19 mouse cellular contexts compared by ENCODE assay signal in the genomic region with DNA sequence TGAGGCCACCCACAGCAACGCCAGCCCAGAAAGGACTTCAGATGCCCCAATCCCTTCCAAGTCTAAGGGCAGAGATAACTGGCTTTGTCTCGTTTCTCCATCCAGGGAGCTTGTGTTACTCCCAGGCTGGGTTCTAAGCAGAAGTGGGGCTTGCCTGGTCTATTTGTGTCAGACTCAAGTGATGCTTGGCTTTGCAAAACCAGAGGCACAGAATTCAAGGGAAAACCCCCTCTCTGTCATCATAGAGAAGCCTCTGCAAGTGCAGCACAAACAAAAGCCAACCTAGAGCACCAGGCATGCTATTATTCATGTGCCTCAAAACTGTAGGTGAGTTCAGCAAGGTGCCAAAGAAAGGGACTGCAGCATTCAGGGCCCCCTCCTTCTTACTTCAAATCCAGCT.
A peak's percentile ranks its signal among the peaks of the same experiment; 100 is the strongest.
DNase-seq lines count a peak whose midpoint lies in the region; ATAC-seq and TF ChIP-seq lines count a peak whose summit lies in the region.
"Had no signal": no experiment of that assay in that cellular context is flagged by ENCODE, and none has a peak within 500 bp of the region (broad histone marks: within the 10 kb centered on the region; RNA-seq: fewer than 3 reads in every experiment).

No protein-coding gene starts in this region.

- TF ChIP-seq CTCF in midbrain, postnatal 0 days (IDR thresholded peaks at IDR 0.05): no peak
- TF ChIP-seq CTCF in lung, postnatal 0 days (IDR thresholded peaks at IDR 0.05): no peak

- no peak overlapping the region for H3K9ac ChIP-seq in midbrain, postnatal 0 days (replicated peaks; ENCODE audit: low read length, poor library complexity, severe bottlenecking)
- H3K9ac ChIP-seq in midbrain, embryonic 14.5 days (replicated peaks; ENCODE audit: low read length): no peak overlapping the region
- no peak overlapping the region for H3K9ac ChIP-seq in forebrain, embryonic 15.5 days (replicated peaks)
- no peak overlapping the region for H3K9ac ChIP-seq in lung, postnatal 0 days (replicated peaks; ENCODE audit: low read depth)
- H3K9ac ChIP-seq: heart, embryonic 15.5 days; kidney, embryonic 15.5 days; neural tube, embryonic 12.5 days had no signal

- 0 out of 2 replicates have a peak overlapping the region, but pooled peaks have one; percentile 19 for H3K27ac ChIP-seq in heart, embryonic 10.5 days
- 0 out of 2 replicates have a peak overlapping the region, but pooled peaks have one; percentile 1 for H3K27ac ChIP-seq in midbrain, postnatal 0 days (ENCODE audit: low read depth, low read length)
- no peak overlapping the region for H3K27ac ChIP-seq in midbrain, embryonic 14.5 days (replicated peaks; ENCODE audit: low read depth, low read length)
- H3K27ac ChIP-seq in forebrain, embryonic 15.5 days (replicated peaks): peak overlapping the region; percentile 66
- no peak overlapping the region for H3K27ac ChIP-seq in lung, postnatal 0 days (ENCODE audit: low read length)
- H3K27ac ChIP-seq: gastrocnemius, adult 2 months; heart, embryonic 15.5 days; kidney, embryonic 15.5 days; macrophage; neural tube, embryonic 12.5 days had no signal

- 44% methylated on average over 2 of the region's 2 CpGs for WGBS in heart, embryonic 10.5 days
- 54% methylated on average over 2 of the region's 2 CpGs for WGBS in midbrain, postnatal 0 days
- 71% methylated on average over 2 of the region's 2 CpGs for WGBS in midbrain, embryonic 14.5 days
- WGBS in forebrain, embryonic 15.5 days: 74% methylated on average over 2 of the region's 2 CpGs
- 62% methylated on average over 2 of the region's 2 CpGs for WGBS in lung, postnatal 0 days

- H3K4me3 ChIP-seq in heart, embryonic 10.5 days: no peak overlapping the region
- H3K4me3 ChIP-seq in midbrain, postnatal 0 days (ENCODE audit: low read depth, low read length): no peak overlapping the region
- H3K4me3 ChIP-seq in midbrain, embryonic 14.5 days (replicated peaks; ENCODE audit: low read depth, low read length): no peak overlapping the region
- H3K4me3 ChIP-seq in forebrain, embryonic 15.5 days: no peak overlapping the region
- no peak overlapping the region for H3K4me3 ChIP-seq in lung, postnatal 0 days (ENCODE audit: low read depth, low read length)
- H3K4me3 ChIP-seq: gastrocnemius, adult 2 months; heart, embryonic 15.5 days; kidney, embryonic 15.5 days; limb, embryonic 10.5 days; neural tube, embryonic 12.5 days had no signal

- no peak for TF ChIP-seq EP300 in lung, postnatal 0 days (IDR thresholded peaks at IDR 0.05)

- H3K4me1 ChIP-seq in heart, embryonic 10.5 days: peaks cover 16% of the 10 kb centered on the region
- no peaks in the 10 kb centered on the region for H3K4me1 ChIP-seq in midbrain, postnatal 0 days (ENCODE audit: insufficient read depth, low read length)
- H3K4me1 ChIP-seq in midbrain, embryonic 14.5 days (ENCODE audit: control insufficient read depth, insufficient read depth, low read length): peaks cover 12% of the 10 kb centered on the region; the same call in 1 of the 2 replicates
- H3K4me1 ChIP-seq in forebrain, embryonic 15.5 days: peaks cover 22% of the 10 kb centered on the region
- H3K4me1 ChIP-seq in lung, postnatal 0 days (ENCODE audit: insufficient read depth, low read depth, low read length): no peaks in the 10 kb centered on the region
- H3K4me1 ChIP-seq: heart, embryonic 15.5 days; kidney, embryonic 15.5 days had no signal

- ATAC-seq in midbrain, postnatal 0 days (ENCODE audit: low FRiP score): no peak
- no peak for ATAC-seq in midbrain, embryonic 14.5 days (ENCODE audit: low FRiP score, low TSS enrichment)
- no peak for ATAC-seq in forebrain, embryonic 15.5 days (replicated peaks)
- ATAC-seq in lung, postnatal 0 days: no peak
- no peak for ATAC-seq in cerebellum, adult (ENCODE audit: insufficient number of reproducible peaks, low FRiP score, low TSS enrichment)
- ATAC-seq: hindbrain, embryonic 16.5 days; intestine, postnatal 0 days had no signal

- H3K36me3 ChIP-seq in heart, embryonic 10.5 days: no peaks in the 10 kb centered on the region
- H3K36me3 ChIP-seq in midbrain, postnatal 0 days (ENCODE audit: insufficient read depth, low read length): no peaks in the 10 kb centered on the region
- H3K36me3 ChIP-seq in midbrain, embryonic 14.5 days (ENCODE audit: control insufficient read depth, insufficient read depth, low read length): no peaks in the 10 kb centered on the region
- no peaks in the 10 kb centered on the region for H3K36me3 ChIP-seq in forebrain, embryonic 15.5 days
- H3K36me3 ChIP-seq in lung, postnatal 0 days (ENCODE audit: insufficient read depth, low read length): no peaks in the 10 kb centered on the region
- H3K36me3 ChIP-seq: heart, embryonic 15.5 days; kidney, embryonic 15.5 days; limb, embryonic 10.5 days; neural tube, embryonic 12.5 days had no signal

- no peak overlapping the region for H3K4me2 ChIP-seq in midbrain, postnatal 0 days (ENCODE audit: low read depth, low read length, poor library complexity, severe bottlenecking)
- H3K4me2 ChIP-seq in midbrain, embryonic 14.5 days (ENCODE audit: low read length): no peak overlapping the region
- H3K4me2 ChIP-seq in forebrain, embryonic 15.5 days (replicated peaks): no peak overlapping the region
- no peak overlapping the region for H3K4me2 ChIP-seq in lung, postnatal 0 days (replicated peaks; ENCODE audit: low read depth, low read length)
- H3K4me2 ChIP-seq: heart, embryonic 15.5 days; kidney, embryonic 15.5 days; neural tube, embryonic 12.5 days had no signal

- H3K9me3 ChIP-seq in heart, embryonic 10.5 days: no peaks in the 10 kb centered on the region
- H3K9me3 ChIP-seq in midbrain, postnatal 0 days (ENCODE audit: low read length): no peaks in the 10 kb centered on the region
- no peaks in the 10 kb centered on the region for H3K9me3 ChIP-seq in midbrain, embryonic 14.5 days (ENCODE audit: control insufficient read depth, low read length)
- no peaks in the 10 kb centered on the region for H3K9me3 ChIP-seq in forebrain, embryonic 15.5 days
- no peaks in the 10 kb centered on the region for H3K9me3 ChIP-seq in lung, postnatal 0 days (ENCODE audit: low read length)
- H3K9me3 ChIP-seq: heart, embryonic 15.5 days; kidney, embryonic 15.5 days; limb, embryonic 10.5 days had no signal

- intact Hi-C loops in heart, postnatal 14 days (cut with DNase I): no loop called here

- DNase-seq in heart, embryonic 10.5 days (ENCODE audit: low spot score): no peak
- no peak for DNase-seq in heart, postnatal 14 days
- no peak for DNase-seq in midbrain, postnatal 0 days (ENCODE audit: low spot score)
- DNase-seq in midbrain, embryonic 14.5 days: no peak
- no peak for DNase-seq in lung, postnatal 0 days (ENCODE audit: low spot score)
- DNase-seq: gastrocnemius, adult 2 months; heart, postnatal 4 days; kidney, postnatal 4 days; liver; right cerebral cortex, postnatal 14 days had no signal

- peaks cover 3% of the 10 kb centered on the region; the same call in 1 of the 2 replicates for H3K27me3 ChIP-seq in heart, embryonic 10.5 days (ENCODE audit: insufficient read depth, poor library complexity, severe bottlenecking)
- H3K27me3 ChIP-seq in midbrain, postnatal 0 days (ENCODE audit: insufficient read depth, low read length): no peaks in the 10 kb centered on the region
- no peaks in the 10 kb centered on the region for H3K27me3 ChIP-seq in midbrain, embryonic 14.5 days (ENCODE audit: control insufficient read depth, insufficient read depth, low read length)
- no peaks in the 10 kb centered on the region for H3K27me3 ChIP-seq in forebrain, embryonic 15.5 days
- H3K27me3 ChIP-seq in lung, postnatal 0 days (replicated peaks; ENCODE audit: insufficient read depth, low read length): no peaks in the 10 kb centered on the region
- H3K27me3 ChIP-seq: heart, embryonic 15.5 days; kidney, embryonic 15.5 days; neural tube, embryonic 12.5 days had no signal

Comparison
In these comparisons a context has a peak if more than half of its experiments do, and no peak if none do; other contexts are left out.
1. H3K27ac ChIP-seq: peak in heart, embryonic 10.5 days (single experiment), midbrain, postnatal 0 days (single experiment) and forebrain, embryonic 15.5 days (single experiment); none in midbrain, embryonic 14.5 days (single experiment) and lung, postnatal 0 days (single experiment).